Mouse (Mus musculus): Measurements from ENCODE around the gene Strn3. TPM values are rescaled to one million over a fixed set of nuclear protein-coding genes. Genes with fewer than 3 reads are reported as not detected.

The Strn3 gene
- total RNA-seq (2021) (100 to 1,000 TPM; 106 to 114 TPM), polyA plus RNA-seq (2012; rRNA removed) (24.6 and 57.9 TPM in 2 replicates)
- long read RNA-seq, transcript Strn3-202 (16 exons, 2,791 nt), result major isoform, 160 of 193 reads
- long read RNA-seq, partial matches to known transcripts, result 7 of 193 reads
- long read RNA-seq, other reads (novel, unspliced or antisense), result 26 of 193 reads

DNA sequence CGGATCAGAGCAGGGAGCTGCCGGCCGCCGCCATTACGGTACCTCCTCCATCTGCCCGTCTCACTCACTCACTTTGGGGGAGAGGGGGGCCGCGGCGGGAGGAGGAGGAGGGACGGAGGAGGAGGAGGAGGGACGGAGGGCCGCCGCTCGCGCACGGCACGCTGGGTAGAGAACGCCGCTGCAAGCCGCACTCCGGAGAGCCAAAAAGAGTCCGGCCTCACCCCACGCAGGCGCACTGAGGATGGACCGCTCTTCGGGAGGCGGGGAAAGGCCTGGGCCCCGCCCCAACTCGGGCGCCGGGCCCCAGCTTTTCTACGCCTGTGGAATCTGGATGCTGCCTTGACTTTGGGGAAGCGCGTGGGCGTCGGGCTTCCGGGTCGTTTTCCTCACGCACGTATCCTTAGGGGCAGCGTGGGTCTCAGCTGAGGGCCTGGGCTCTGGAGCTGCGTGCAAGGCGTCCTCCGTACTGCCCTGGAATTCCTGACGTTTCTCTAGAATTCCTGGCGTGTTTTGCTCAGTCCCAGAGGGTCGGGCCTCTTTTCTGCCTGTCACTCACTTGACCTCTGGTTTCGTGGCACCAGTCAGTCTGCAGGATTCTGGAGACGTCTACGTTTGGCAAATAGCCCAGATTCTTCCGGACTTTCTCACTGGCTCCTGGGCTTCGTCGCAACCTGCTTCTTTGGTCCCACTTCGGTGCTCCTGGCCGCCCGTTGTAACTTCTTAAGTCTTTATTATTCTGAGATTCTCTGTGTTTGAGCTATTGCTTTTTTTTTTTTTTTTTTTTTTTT, at the start of gene Strn3:
Strn3 (minus strand) TSS at position 53 of the 788 bp plus-strand sequence.
- Histone ChIP-seq H3K27me3 (ENCODE audit: control insufficient read depth, insufficient read depth, low read length) (no peaks in the 10 kb centered on the region), H3K9ac (ENCODE audit: low read depth, low read length) (peak within 1 kb of the TSS; percentile 98), H3K4me3 (peak within 1 kb of the TSS; percentile 86), H3K4me1 (ENCODE audit: control insufficient read depth, insufficient read depth, low read length) (peaks cover 14% of the 10 kb centered on the region), H3K27ac (peak within 1 kb of the TSS; percentile 99), H3K79me2 (replicated peaks; ENCODE audit: control insufficient read depth, insufficient read depth, low read length) (peaks cover 5% of the 10 kb centered on the region), H3K36me3 (ENCODE audit: control insufficient read depth, insufficient read depth, low read length) (peaks cover 20% of the 10 kb centered on the region)
- under 1% methylated on average over 52 of the region's 56 CpGs for WGBS
- TF ChIP-seq POLR2A (IDR thresholded peaks at IDR 0.05; ENCODE audit: insufficient read depth, low read depth, low read length), result peak; percentile 90
- no peak for TF ChIP-seq CTCF (IDR thresholded peaks at IDR 0.05)
- peak; percentile 76 for TF ChIP-seq EP300 (IDR thresholded peaks at IDR 0.05; ENCODE audit: insufficient read depth, low read depth, low read length)
- DNase-seq, result peak; percentile 96 to 99
- intact Hi-C loops (cut with DNase I), result loop anchor here (1.0 to 2.0 kb wide), 4 partner anchors 15 to 279 kb away; partner anchors contain the start of gene Heatr5a

DNA sequence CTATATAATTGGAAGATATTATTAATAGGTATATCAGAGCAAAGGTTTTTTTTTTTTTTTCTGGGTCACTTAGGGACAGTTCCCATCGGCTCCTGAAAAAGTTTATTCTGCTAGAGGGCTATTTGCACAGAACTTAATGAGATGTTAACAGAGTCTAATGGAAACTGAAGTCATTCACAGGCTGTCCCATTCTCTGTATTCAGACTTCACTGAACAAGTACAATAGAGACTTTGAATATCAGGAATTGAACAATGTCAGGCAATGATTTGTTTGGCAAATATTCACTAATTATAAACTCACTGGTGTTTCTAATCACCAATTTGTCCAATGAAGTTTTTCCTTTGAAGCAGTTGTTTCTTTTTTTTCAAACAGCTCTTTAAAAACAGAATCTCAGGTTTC, 45.1 kb upstream of the Strn3 start:
- Histone ChIP-seq H3K4me3 (no peak overlapping the region), H3K27ac (no peak overlapping the region), H3K4me1 (ENCODE audit: control insufficient read depth, insufficient read depth, low read length) (peaks cover 3% of the 10 kb centered on the region; the same call in 1 of the 2 replicates), H3K79me2 (replicated peaks; ENCODE audit: control insufficient read depth, insufficient read depth, low read length) (no peaks in the 10 kb centered on the region), H3K36me3 (ENCODE audit: control insufficient read depth, insufficient read depth, low read length) (no peaks in the 10 kb centered on the region), H3K9ac (ENCODE audit: low read depth, low read length) (no peak overlapping the region), H3K27me3 (ENCODE audit: control insufficient read depth, insufficient read depth, low read length) (no peaks in the 10 kb centered on the region)
- intact Hi-C loops (cut with DNase I), result no loop called here
- whole genome bisulfite sequencing, result 63% methylated on average over 1 of the region's 1 CpGs
- no peak for DNase-seq
- TF ChIP-seq EP300 (IDR thresholded peaks at IDR 0.05; ENCODE audit: insufficient read depth, low read depth, low read length), result no peak
- no peak for TF ChIP-seq CTCF (IDR thresholded peaks at IDR 0.05)
- TF ChIP-seq POLR2A (IDR thresholded peaks at IDR 0.05; ENCODE audit: insufficient read depth, low read depth, low read length), result no peak

DNA sequence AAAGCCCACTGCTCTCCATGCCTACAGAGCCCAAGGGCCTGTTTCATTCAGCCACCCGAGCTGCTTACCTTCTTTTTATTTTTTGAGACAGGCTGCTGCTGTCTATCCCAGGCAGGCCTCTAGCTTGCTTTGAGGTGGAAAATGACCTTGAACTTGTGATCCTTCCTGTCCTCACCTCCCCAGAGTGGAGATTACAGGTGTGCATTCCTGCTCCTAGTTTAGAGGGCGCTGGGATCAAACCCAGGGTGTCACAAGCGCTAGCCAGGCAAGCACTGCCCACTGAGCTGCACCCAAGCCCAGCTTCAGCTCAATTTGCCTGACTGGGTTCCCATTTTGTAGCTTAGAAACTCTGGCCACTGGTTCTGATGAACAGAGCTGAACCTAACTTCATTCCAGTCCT, 44.7 kb upstream of the Strn3 start:
- 70% methylated on average over 3 of the region's 3 CpGs for WGBS
- TF ChIP-seq CTCF (IDR thresholded peaks at IDR 0.05) (no peak), POLR2A (IDR thresholded peaks at IDR 0.05; ENCODE audit: insufficient read depth, low read depth, low read length) (no peak), EP300 (IDR thresholded peaks at IDR 0.05; ENCODE audit: insufficient read depth, low read depth, low read length) (no peak)
- Histone ChIP-seq H3K4me1 (ENCODE audit: control insufficient read depth, insufficient read depth, low read length) (peaks cover 3% of the 10 kb centered on the region; the same call in 1 of the 2 replicates), H3K4me3 (no peak overlapping the region), H3K27me3 (ENCODE audit: control insufficient read depth, insufficient read depth, low read length) (no peaks in the 10 kb centered on the region), H3K79me2 (replicated peaks; ENCODE audit: control insufficient read depth, insufficient read depth, low read length) (no peaks in the 10 kb centered on the region), H3K36me3 (ENCODE audit: control insufficient read depth, insufficient read depth, low read length) (no peaks in the 10 kb centered on the region), H3K27ac (peak overlapping the region; percentile 22; the same call in 1 of the 2 replicates), H3K9ac (ENCODE audit: low read depth, low read length) (no peak overlapping the region)
- no peak for DNase-seq
- intact Hi-C loops (cut with DNase I), result no loop called here

DNA sequence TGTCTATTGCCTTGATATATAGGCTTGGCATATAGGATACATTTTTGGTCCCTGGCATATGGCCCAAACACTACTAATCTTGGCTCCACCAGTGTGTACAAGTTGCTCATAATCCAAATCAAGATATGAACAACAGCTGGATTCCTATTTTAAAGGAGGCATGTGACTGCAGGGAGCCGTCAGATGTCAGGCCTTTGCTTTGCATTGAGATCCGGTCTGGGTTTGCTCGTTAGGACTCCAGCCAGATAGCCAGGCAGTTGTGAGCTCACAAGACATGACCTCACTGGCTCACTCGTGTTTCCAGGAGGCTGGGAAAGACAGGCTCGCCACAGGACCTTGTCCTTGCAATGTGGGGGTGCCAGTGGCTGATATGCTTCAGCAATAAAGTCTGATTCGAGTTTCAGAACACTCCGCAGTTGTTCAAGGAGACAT, 44.2 kb upstream of the Strn3 start:
- Histone ChIP-seq H3K4me1 (ENCODE audit: control insufficient read depth, insufficient read depth, low read length) (peaks cover 3% of the 10 kb centered on the region; the same call in 1 of the 2 replicates), H3K79me2 (replicated peaks; ENCODE audit: control insufficient read depth, insufficient read depth, low read length) (no peaks in the 10 kb centered on the region), H3K36me3 (ENCODE audit: control insufficient read depth, insufficient read depth, low read length) (no peaks in the 10 kb centered on the region), H3K27me3 (ENCODE audit: control insufficient read depth, insufficient read depth, low read length) (no peaks in the 10 kb centered on the region), H3K27ac (peak overlapping the region; percentile 22; the same call in 1 of the 2 replicates), H3K9ac (ENCODE audit: low read depth, low read length) (no peak overlapping the region), H3K4me3 (no peak overlapping the region)
- TF ChIP-seq CTCF (IDR thresholded peaks at IDR 0.05), result no peak
- no peak for TF ChIP-seq POLR2A (IDR thresholded peaks at IDR 0.05; ENCODE audit: insufficient read depth, low read depth, low read length)
- no peak for TF ChIP-seq EP300 (IDR thresholded peaks at IDR 0.05; ENCODE audit: insufficient read depth, low read depth, low read length)
- 26% methylated on average over 7 of the region's 7 CpGs for WGBS
- no peak for DNase-seq
- intact Hi-C loops (cut with DNase I), result no loop called here

DNA sequence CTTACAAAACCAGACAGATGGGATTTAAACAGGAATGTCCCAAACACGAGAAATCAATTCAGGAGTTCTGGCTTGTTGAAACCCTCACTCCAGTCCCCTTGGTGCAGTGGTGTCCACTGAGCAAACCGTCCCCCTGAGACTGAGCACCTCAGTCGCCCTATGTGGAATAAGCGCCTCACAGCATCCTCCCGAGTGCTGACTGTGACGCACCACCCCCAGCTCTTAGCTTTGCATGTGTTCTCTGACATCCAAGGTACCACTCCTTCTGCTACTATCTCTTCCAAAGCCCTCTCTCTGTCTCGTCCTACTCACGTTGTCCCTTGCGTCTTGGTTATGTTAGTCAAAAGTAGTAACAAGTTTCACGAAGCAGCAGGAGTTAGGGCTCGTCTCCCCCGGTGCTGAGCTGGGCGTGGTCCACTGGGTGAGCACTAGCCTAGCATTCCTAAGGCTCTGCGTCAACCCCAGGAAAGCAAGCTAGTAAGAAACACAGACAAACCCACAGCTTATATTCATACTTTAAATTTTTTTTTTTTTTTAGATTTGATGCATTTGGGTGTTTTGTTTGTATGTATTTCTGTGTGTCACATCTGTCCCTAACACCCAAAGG, 43.0 kb upstream of the Strn3 start:
- Histone ChIP-seq H3K4me1 (ENCODE audit: control insufficient read depth, insufficient read depth, low read length) (peaks cover 5% of the 10 kb centered on the region; the same call in 1 of the 2 replicates), H3K4me3 (no peak overlapping the region; the same call in 1 of the 2 replicates), H3K9ac (ENCODE audit: low read depth, low read length) (no peak overlapping the region), H3K27me3 (ENCODE audit: control insufficient read depth, insufficient read depth, low read length) (no peaks in the 10 kb centered on the region), H3K27ac (no peak overlapping the region), H3K36me3 (ENCODE audit: control insufficient read depth, insufficient read depth, low read length) (no peaks in the 10 kb centered on the region), H3K79me2 (replicated peaks; ENCODE audit: control insufficient read depth, insufficient read depth, low read length) (no peaks in the 10 kb centered on the region)
- intact Hi-C loops (cut with DNase I), result no loop called here
- TF ChIP-seq EP300 (IDR thresholded peaks at IDR 0.05; ENCODE audit: insufficient read depth, low read depth, low read length) (no peak), POLR2A (IDR thresholded peaks at IDR 0.05; ENCODE audit: insufficient read depth, low read depth, low read length) (no peak), CTCF (IDR thresholded peaks at IDR 0.05) (no peak)
- DNase-seq, result peak in 1 of 2 experiments; percentile 38
- WGBS, result 72% methylated on average over 14 of the region's 14 CpGs
